Mouse (Mus musculus) C2C12 (cell line): ENCODE measurements around the gene Casz1. TPM values are rescaled to one million over a fixed set of nuclear protein-coding genes. Genes with fewer than 3 reads are reported as not detected.

ENCODE experiments used
- H3K27me3 ChIP-seq: one replicate; pipeline ENCODE4 v1.6.1; 2011; ENCODE audit not compliant: control insufficient read depth, insufficient read depth, insufficient read length
- H3K36me3 ChIP-seq: one replicate; pipeline ENCODE4 v1.6.1; 2011; ENCODE audit not compliant: control insufficient read depth, insufficient read depth
- H3K4me3 ChIP-seq: one replicate; pipeline ENCODE4 v1.5.1; 2011; ENCODE audit warnings: mild to moderate bottlenecking, control low read depth; ENCODE audit not compliant: poor library complexity, insufficient read depth, severe bottlenecking
- H3K79me2 ChIP-seq: one replicate; pipeline ENCODE4 v1.6.1; 2011; ENCODE audit not compliant: control insufficient read depth, insufficient read depth
- H3K79me3 ChIP-seq: one replicate; pipeline ENCODE4 v1.6.1; 2011; ENCODE audit warnings: low read depth, control low read depth
- H3ac ChIP-seq: one replicate; pipeline ENCODE3; 2011; ENCODE audit warnings: low read depth; ENCODE audit not compliant: control insufficient read depth, insufficient read length
- CEBPB ChIP-seq: IDR thresholded peaks from one replicate; pipeline ENCODE4 v1.6.1; 2011; ENCODE audit warnings: low read depth, mild to moderate bottlenecking, control low read depth, moderate library complexity
- CTCF ChIP-seq: IDR thresholded peaks from one replicate; pipeline ENCODE4 v1.5.1; 2011; ENCODE audit not compliant: control insufficient read depth, insufficient read depth, insufficient read length
- FOSL1 ChIP-seq: IDR thresholded peaks from one replicate; pipeline ENCODE4 v1.8.0; 2011; ENCODE audit warnings: mild to moderate bottlenecking, low read length; ENCODE audit not compliant: poor library complexity, insufficient read depth, severe bottlenecking
- MAX ChIP-seq: IDR thresholded peaks from one replicate; pipeline ENCODE4 v1.6.1; 2011; ENCODE audit warnings: mild to moderate bottlenecking, control low read depth
- MYOD1 ChIP-seq: IDR thresholded peaks from one replicate; pipeline ENCODE4 v1.6.1; 2011; ENCODE audit warnings: low read depth; ENCODE audit not compliant: control insufficient read depth, insufficient read length
- MYOG ChIP-seq: IDR thresholded peaks from one replicate; pipeline ENCODE4 v1.6.1; 2011; ENCODE audit not compliant: control insufficient read depth, insufficient read length; ENCODE audit errors: extremely low read depth
- USF1 ChIP-seq: IDR thresholded peaks from one replicate; pipeline ENCODE4 v1.6.1; 2011; ENCODE audit warnings: low read depth, mild to moderate bottlenecking, control low read depth, moderate library complexity
- long read RNA-seq, 2 experiments: library from polyadenylated mRNA; unstranded; transcript quantifications; one replicate each; pipeline ENCODE4 v2.0.0; 2019 to 2020
- polyA plus RNA-seq: library from polyadenylated mRNA; unstranded; fragments of >200 nt; fragmentation: generic; extraction: Trizol; gene quantifications from one replicate; pipeline ENCODE4 v1.2.1, GENCODE M21; 2012; ENCODE audit warnings: missing spikeins

Casz1 gene
- polyA plus RNA-seq, result 0.07 TPM
- long read RNA-seq, experiment 1, result 0 reads
- long read RNA-seq, experiment 2, result 0 reads

GRCm38 (mm10) chr4:148804137-148804779, at the start of gene Casz1:
Casz1 (plus strand) TSS chr4:148804429.
- H3K27me3 ChIP-seq, result peaks cover 35% of the 10 kb centered on the region
- no peaks in the 10 kb centered on the region for H3K79me3 ChIP-seq
- H3ac ChIP-seq, result peak within 1 kb of the TSS; percentile 45
- TF ChIP-seq USF1 (no peak), MYOG (no peak), MAX (no peak), CTCF (no peak), FOSL1 (no peak), CEBPB (no peak)
- H3K4me3 ChIP-seq, result peak within 1 kb of the TSS; percentile 29
- H3K36me3 ChIP-seq, result no peaks in the 10 kb centered on the region
- no peaks in the 10 kb centered on the region for H3K79me2 ChIP-seq

GRCm38 (mm10) chr4:148758863-148759262, 45.4 kb upstream of the Casz1 start:
- no peaks in the 10 kb centered on the region for H3K36me3 ChIP-seq
- H3K79me2 ChIP-seq, result no peaks in the 10 kb centered on the region
- H3K27me3 ChIP-seq, result peaks cover 14% of the 10 kb centered on the region
- TF ChIP-seq MAX (no peak), MYOD1 (no peak), CTCF (no peak), CEBPB (no peak)
- no peak overlapping the region for H3K4me3 ChIP-seq
- no peaks in the 10 kb centered on the region for H3K79me3 ChIP-seq
- no peak overlapping the region for H3ac ChIP-seq

DNA sequence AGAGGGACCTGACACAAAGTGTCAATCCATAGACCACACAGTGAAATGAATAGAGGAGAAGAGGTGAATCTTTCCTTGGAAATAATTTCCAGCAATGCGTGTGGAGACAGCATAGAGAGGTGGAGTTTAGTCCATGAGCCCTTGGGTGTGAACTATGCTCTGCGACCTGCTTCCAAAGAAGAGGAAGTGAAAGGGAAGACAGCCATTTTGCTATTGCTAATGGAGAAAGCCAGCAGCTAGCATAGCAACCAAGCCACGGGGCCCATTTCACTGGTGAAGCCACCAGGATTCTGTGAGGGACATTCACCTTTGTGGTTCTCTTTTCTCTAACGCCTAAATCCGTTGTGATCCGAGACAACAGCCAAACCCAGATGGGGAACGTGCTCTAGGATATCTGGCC, 44.1 kb upstream of the Casz1 start:
- Histone ChIP-seq H3K36me3 (no peaks in the 10 kb centered on the region), H3K4me3 (no peak overlapping the region), H3K27me3 (peaks cover 15% of the 10 kb centered on the region), H3ac (no peak overlapping the region), H3K79me2 (no peaks in the 10 kb centered on the region), H3K79me3 (no peaks in the 10 kb centered on the region)
- TF ChIP-seq MYOD1 (no peak), CTCF (no peak), USF1 (no peak), MAX (no peak), FOSL1 (no peak), MYOG (no peak), CEBPB (no peak)

- Histone ChIP-seq H3K79me2 (no peaks in the 10 kb centered on the region), H3K36me3 (no peaks in the 10 kb centered on the region), H3ac (no peak overlapping the region), H3K27me3 (peaks cover 27% of the 10 kb centered on the region), H3K79me3 (no peaks in the 10 kb centered on the region), H3K4me3 (no peak overlapping the region)
- no peak for TF ChIP-seq USF1
Measured at GRCm38 (mm10) chr4:148766021-148766775, 38.0 kb upstream of the Casz1 start.

DNA sequence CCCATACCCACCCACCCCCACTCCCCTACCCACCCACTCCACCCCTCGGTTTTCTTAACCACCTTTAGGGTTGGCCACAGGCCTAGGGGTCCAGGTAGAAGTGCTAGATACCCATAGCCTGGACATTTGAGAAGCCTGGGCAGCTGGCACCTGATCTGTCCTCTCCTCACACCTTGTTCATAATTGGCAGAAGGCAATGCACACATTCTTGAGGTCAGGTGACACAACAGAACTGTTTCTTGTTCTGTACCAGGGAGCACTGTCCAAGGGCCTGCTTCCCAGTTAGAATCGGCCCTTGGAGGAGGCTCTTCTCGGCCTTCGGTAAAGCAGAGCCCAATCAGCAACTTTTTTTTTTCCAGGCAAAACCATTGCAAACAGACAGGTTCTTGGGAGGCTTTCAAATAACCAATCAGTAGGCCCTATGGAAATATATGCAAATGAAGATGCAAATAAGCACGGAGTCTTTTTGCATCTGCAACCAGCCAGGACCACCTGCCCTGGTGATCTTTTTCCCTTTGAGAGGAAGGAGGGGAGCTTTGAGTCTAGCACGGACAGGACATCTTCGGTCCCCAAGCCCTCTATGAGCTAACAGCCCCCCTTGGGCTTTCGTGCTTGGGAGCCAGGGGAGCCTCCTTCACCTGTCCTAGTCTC, 36.4 kb upstream of the Casz1 start:
- H3K27me3 ChIP-seq, result peaks cover 28% of the 10 kb centered on the region
- TF ChIP-seq MAX, result no peak
- no peak for TF ChIP-seq CTCF
- TF ChIP-seq MYOD1, result no peak
- no peak for TF ChIP-seq MYOG
- TF ChIP-seq USF1, result no peak
- no peak for TF ChIP-seq FOSL1
- no peak for TF ChIP-seq CEBPB
- H3K79me3 ChIP-seq, result no peaks in the 10 kb centered on the region
- H3ac ChIP-seq, result no peak overlapping the region
- H3K4me3 ChIP-seq, result no peak overlapping the region
- no peaks in the 10 kb centered on the region for H3K79me2 ChIP-seq
- no peaks in the 10 kb centered on the region for H3K36me3 ChIP-seq

DNA sequence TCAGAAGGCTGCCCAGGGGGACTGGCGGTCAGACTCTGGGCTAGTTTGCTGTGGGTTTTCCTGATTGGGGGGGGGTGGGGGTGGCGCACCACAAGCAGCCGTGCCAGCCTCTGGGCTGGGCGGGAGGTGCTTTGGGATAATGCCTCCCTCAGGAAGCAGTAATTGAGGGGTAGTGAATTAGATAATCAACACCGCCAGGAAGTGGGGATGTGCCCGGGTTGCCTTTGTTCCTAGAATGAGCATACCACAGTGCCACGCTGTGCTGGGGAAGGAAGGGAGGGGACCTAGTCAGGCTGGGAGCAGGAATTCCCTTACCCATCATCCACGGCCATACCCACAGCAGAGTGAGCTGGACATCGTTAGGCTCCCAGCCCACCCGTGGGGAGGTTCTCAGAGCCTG, 35.6 kb upstream of the Casz1 start:
- Histone ChIP-seq H3K79me3 (no peaks in the 10 kb centered on the region), H3K27me3 (peaks cover 26% of the 10 kb centered on the region), H3K4me3 (no peak overlapping the region), H3ac (no peak overlapping the region), H3K36me3 (no peaks in the 10 kb centered on the region), H3K79me2 (no peaks in the 10 kb centered on the region)
- TF ChIP-seq USF1 (no peak), MAX (no peak), MYOD1 (no peak), CEBPB (no peak), FOSL1 (no peak), MYOG (no peak), CTCF (no peak)
